ENCODE assay signal across 19 mouse cellular contexts in the genomic region with DNA sequence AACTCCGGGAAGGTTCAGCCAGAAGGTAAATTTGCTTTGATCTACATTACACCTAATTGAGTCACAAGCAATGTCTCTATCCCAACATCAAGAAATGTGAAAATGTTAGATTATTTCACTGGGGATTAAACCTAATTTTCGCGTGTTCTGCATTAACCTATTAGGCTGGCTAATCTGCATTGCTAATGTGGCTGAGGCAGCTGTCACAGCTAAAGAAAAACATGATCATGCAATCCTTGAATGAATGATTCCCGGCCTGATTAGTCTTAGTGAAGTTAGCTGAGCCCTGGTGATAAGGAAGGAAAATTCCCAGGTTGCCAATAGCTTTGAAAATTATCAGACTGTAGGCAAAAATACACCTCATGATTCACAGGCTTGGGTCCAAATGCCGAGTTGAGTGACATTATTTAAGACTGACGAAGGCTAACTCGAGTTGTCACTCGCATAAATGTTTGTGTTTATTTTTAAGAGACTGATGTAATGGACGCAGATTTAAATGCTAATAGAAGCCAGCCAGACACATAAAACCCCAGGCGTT.
A peak's percentile ranks its signal among the peaks of the same experiment; 100 is the strongest.
DNase-seq lines count a peak whose midpoint lies in the region; ATAC-seq and TF ChIP-seq lines count a peak whose summit lies in the region.
"Had no signal": no experiment of that assay in that cellular context is flagged by ENCODE, and none has a peak within 500 bp of the region (broad histone marks: within the 10 kb centered on the region; RNA-seq: fewer than 3 reads in every experiment).

No protein-coding gene starts in this region.

- H3K36me3 ChIP-seq in forebrain, embryonic 10.5 days (replicated peaks): no peaks in the 10 kb centered on the region
- H3K36me3 ChIP-seq in forebrain, postnatal 0 days (ENCODE audit: insufficient read depth): no peaks in the 10 kb centered on the region
- no peaks in the 10 kb centered on the region for H3K36me3 ChIP-seq in forebrain, embryonic 15.5 days
- H3K36me3 ChIP-seq in midbrain, embryonic 11.5 days (ENCODE audit: control insufficient read depth, insufficient read depth, low read length): no peaks in the 10 kb centered on the region
- no peaks in the 10 kb centered on the region for H3K36me3 ChIP-seq in heart, embryonic 12.5 days
- H3K36me3 ChIP-seq in stomach, postnatal 0 days (ENCODE audit: control insufficient read depth, insufficient read depth, low read length): no peaks in the 10 kb centered on the region
- H3K36me3 ChIP-seq: embryonic facial prominence, embryonic 10.5 days had no signal

- peak overlapping the region; percentile 53; the same call in 1 of the 2 replicates for H3K27ac ChIP-seq in forebrain, embryonic 10.5 days
- H3K27ac ChIP-seq in forebrain, postnatal 0 days (ENCODE audit: low read depth, low read length): no peak overlapping the region
- H3K27ac ChIP-seq in forebrain, embryonic 15.5 days (replicated peaks): peak overlapping the region; percentile 61
- peak overlapping the region; percentile 13; the same call in 1 of the 2 replicates for H3K27ac ChIP-seq in midbrain, embryonic 11.5 days (ENCODE audit: low read depth, low read length)
- no peak overlapping the region for H3K27ac ChIP-seq in heart, embryonic 12.5 days (ENCODE audit: poor library complexity, severe bottlenecking)
- H3K27ac ChIP-seq in stomach, postnatal 0 days (replicated peaks): no peak overlapping the region
- H3K27ac ChIP-seq: embryonic facial prominence, embryonic 10.5 days had no signal

- TF ChIP-seq EP300 in stomach, postnatal 0 days (optimal IDR thresholded peaks at IDR 0.05): no peak

- WGBS in forebrain, embryonic 10.5 days: 54% methylated on average over 10 of the region's 10 CpGs
- WGBS in forebrain, postnatal 0 days: 17% methylated on average over 10 of the region's 10 CpGs
- WGBS in forebrain, embryonic 15.5 days: 9% methylated on average over 10 of the region's 10 CpGs
- WGBS in midbrain, embryonic 11.5 days: 27% methylated on average over 10 of the region's 10 CpGs
- 51% methylated on average over 10 of the region's 10 CpGs for WGBS in heart, embryonic 12.5 days
- 58% methylated on average over 10 of the region's 10 CpGs for WGBS in stomach, postnatal 0 days

- peaks cover 84% of the 10 kb centered on the region for H3K27me3 ChIP-seq in forebrain, embryonic 10.5 days (ENCODE audit: poor library complexity, severe bottlenecking)
- H3K27me3 ChIP-seq in forebrain, postnatal 0 days (ENCODE audit: insufficient read depth, low read length): peaks cover 15% of the 10 kb centered on the region
- peaks cover 19% of the 10 kb centered on the region for H3K27me3 ChIP-seq in forebrain, embryonic 15.5 days
- H3K27me3 ChIP-seq in midbrain, embryonic 11.5 days (ENCODE audit: control insufficient read depth, insufficient read depth, low read length): peaks cover 9% of the 10 kb centered on the region; the same call in 1 of the 2 replicates
- H3K27me3 ChIP-seq in heart, embryonic 12.5 days (replicated peaks): no peaks in the 10 kb centered on the region
- no peaks in the 10 kb centered on the region for H3K27me3 ChIP-seq in stomach, postnatal 0 days (ENCODE audit: control insufficient read depth, insufficient read depth, low read length)

- DNase-seq in forebrain, embryonic 10.5 days (ENCODE audit: extremely low spot score, low spot score): no peak
- no peak for DNase-seq in forebrain, postnatal 0 days
- peak; percentile 91 for DNase-seq in midbrain, embryonic 11.5 days (ENCODE audit: low spot score, missing footprints)
- peak; percentile 15 for DNase-seq in retina, embryonic 14.5 days (ENCODE audit: low spot score)
- no peak for DNase-seq in thymus, postnatal 36 days
- DNase-seq in stomach, postnatal 0 days (ENCODE audit: low spot score): no peak
- DNase-seq: cerebellum, adult 11 months; cerebellum, postnatal 14 days; gastrocnemius, postnatal 25 days; heart, postnatal 10 days; kidney, adult 9 months; kidney, postnatal 4 days; liver; liver, postnatal 0 days; lung, postnatal 4 days; thymus, postnatal 14 days had no signal

- peaks cover 70% of the 10 kb centered on the region for H3K4me1 ChIP-seq in forebrain, embryonic 10.5 days
- H3K4me1 ChIP-seq in forebrain, postnatal 0 days (ENCODE audit: insufficient read depth): 0 out of 2 replicates have a peak, but pooled peaks cover 10% of the 10 kb centered on the region
- H3K4me1 ChIP-seq in forebrain, embryonic 15.5 days: peaks cover 36% of the 10 kb centered on the region
- H3K4me1 ChIP-seq in midbrain, embryonic 11.5 days (ENCODE audit: control insufficient read depth, insufficient read depth, low read length): peaks cover 39% of the 10 kb centered on the region
- no peaks in the 10 kb centered on the region for H3K4me1 ChIP-seq in heart, embryonic 12.5 days (replicated peaks)
- no peaks in the 10 kb centered on the region for H3K4me1 ChIP-seq in stomach, postnatal 0 days (replicated peaks; ENCODE audit: control insufficient read depth, insufficient read depth)

- H3K9me3 ChIP-seq in forebrain, embryonic 10.5 days: no peaks in the 10 kb centered on the region
- H3K9me3 ChIP-seq in forebrain, postnatal 0 days (ENCODE audit: low read length): no peaks in the 10 kb centered on the region
- no peaks in the 10 kb centered on the region for H3K9me3 ChIP-seq in forebrain, embryonic 15.5 days
- H3K9me3 ChIP-seq in midbrain, embryonic 11.5 days (ENCODE audit: control insufficient read depth, low read length): no peaks in the 10 kb centered on the region
- no peaks in the 10 kb centered on the region for H3K9me3 ChIP-seq in heart, embryonic 12.5 days (replicated peaks)
- H3K9me3 ChIP-seq in stomach, postnatal 0 days (ENCODE audit: control insufficient read depth, low read length): no peaks in the 10 kb centered on the region
- H3K9me3 ChIP-seq: embryonic facial prominence, embryonic 10.5 days had no signal

- ATAC-seq in forebrain, postnatal 0 days: no peak
- peak; percentile 78 for ATAC-seq in forebrain, embryonic 15.5 days (replicated peaks)
- ATAC-seq in midbrain, embryonic 11.5 days (ENCODE audit: low FRiP score): peak; percentile 39
- no peak for ATAC-seq in heart, embryonic 12.5 days (ENCODE audit: insufficient number of reproducible peaks, low FRiP score)
- no peak for ATAC-seq in stomach, postnatal 0 days (ENCODE audit: low FRiP score, low TSS enrichment)
- ATAC-seq: liver, postnatal 0 days had no signal

- no peak overlapping the region for H3K4me3 ChIP-seq in forebrain, embryonic 10.5 days
- no peak overlapping the region for H3K4me3 ChIP-seq in forebrain, postnatal 0 days (ENCODE audit: low read depth, low read length)
- H3K4me3 ChIP-seq in forebrain, embryonic 15.5 days: no peak overlapping the region
- H3K4me3 ChIP-seq in midbrain, embryonic 11.5 days (ENCODE audit: low read depth, low read length): no peak overlapping the region
- no peak overlapping the region for H3K4me3 ChIP-seq in heart, embryonic 12.5 days
- H3K4me3 ChIP-seq in stomach, postnatal 0 days (ENCODE audit: low read depth, low read length): no peak overlapping the region
- H3K4me3 ChIP-seq: embryonic facial prominence, embryonic 10.5 days had no signal

- no peak overlapping the region for H3K4me2 ChIP-seq in forebrain, postnatal 0 days (ENCODE audit: low read depth)
- H3K4me2 ChIP-seq in forebrain, embryonic 15.5 days (replicated peaks): no peak overlapping the region
- peak overlapping the region; percentile 22 for H3K4me2 ChIP-seq in midbrain, embryonic 11.5 days
- no peak overlapping the region for H3K4me2 ChIP-seq in heart, embryonic 12.5 days
- H3K4me2 ChIP-seq in stomach, postnatal 0 days (replicated peaks; ENCODE audit: low read depth): no peak overlapping the region

- no peak overlapping the region for H3K9ac ChIP-seq in forebrain, postnatal 0 days
- no peak overlapping the region for H3K9ac ChIP-seq in forebrain, embryonic 15.5 days (replicated peaks)
- H3K9ac ChIP-seq in midbrain, embryonic 11.5 days (ENCODE audit: low read length): no peak overlapping the region
- no peak overlapping the region for H3K9ac ChIP-seq in heart, embryonic 12.5 days
- no peak overlapping the region for H3K9ac ChIP-seq in stomach, postnatal 0 days (ENCODE audit: low read length)
- H3K9ac ChIP-seq: liver, postnatal 0 days had no signal

- TF ChIP-seq CTCF in forebrain, postnatal 0 days (IDR thresholded peaks at IDR 0.05; ENCODE audit: low read depth): no peak
- TF ChIP-seq CTCF in stomach, postnatal 0 days (IDR thresholded peaks at IDR 0.05; ENCODE audit: low read depth): no peak

Comparison
In these comparisons a context has a peak if more than half of its experiments do, and no peak if none do; other contexts are left out.
1. H3K27ac ChIP-seq: peak in forebrain, embryonic 10.5 days (single experiment), forebrain, embryonic 15.5 days (single experiment) and midbrain, embryonic 11.5 days (single experiment); none in forebrain, postnatal 0 days (single experiment), heart, embryonic 12.5 days (single experiment) and stomach, postnatal 0 days (single experiment).
2. ATAC-seq: peak in forebrain, embryonic 15.5 days (single experiment) and midbrain, embryonic 11.5 days (single experiment); none in forebrain, postnatal 0 days (single experiment), heart, embryonic 12.5 days (single experiment) and stomach, postnatal 0 days (single experiment).
3. DNase-seq: peak in midbrain, embryonic 11.5 days (single experiment) and retina, embryonic 14.5 days (single experiment); none in forebrain, embryonic 10.5 days (single experiment), forebrain, postnatal 0 days (single experiment), thymus, postnatal 36 days (0 of 2) and stomach, postnatal 0 days (single experiment).